Mouse (Mus musculus) kidney, adult 2 months (tissue): ENCODE results near the gene Ttc30b.

Experiments used
- CTCF ChIP-seq: fragments of 200-500 bp; conservative IDR thresholded peaks from 2 replicates; pipeline ENCODE4 v1.5.1; 2011; ENCODE audit warnings: low read depth, mild to moderate bottlenecking, control low read depth, low read length, moderate library complexity, mixed read lengths; ENCODE audit not compliant: insufficient read depth, insufficient read length
- POLR2A ChIP-seq: fragments of 200-500 bp; IDR thresholded peaks from one replicate; pipeline ENCODE4 v1.6.1; 2011; ENCODE audit warnings: low read depth, low read length, control low read depth

DNA sequence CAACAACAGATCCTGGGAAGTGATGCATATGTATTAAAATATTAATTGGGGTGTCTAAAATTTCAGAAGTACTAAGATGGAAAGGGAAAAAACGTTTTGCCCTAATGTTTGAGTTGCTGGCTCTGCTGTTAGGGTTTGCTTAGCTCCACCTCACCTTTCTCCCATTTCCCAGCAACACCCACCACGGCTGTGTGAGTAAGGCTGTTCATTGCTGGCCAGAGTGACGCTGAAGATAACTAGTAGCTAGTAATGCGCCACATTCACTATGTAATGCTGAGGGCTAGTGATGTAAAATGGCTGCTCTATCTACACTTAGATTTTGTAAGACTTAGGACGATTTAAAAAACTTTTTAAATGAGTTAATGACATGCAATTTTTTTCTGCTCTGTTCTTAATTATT lies 42.7 kb downstream of the Ttc30b start:
- no peak for TF ChIP-seq POLR2A
- no peak for TF ChIP-seq CTCF
